Mouse (Mus musculus) left cerebral cortex, postnatal 36 days (tissue): ENCODE results near the gene Ak7. TPM values are rescaled to one million over a fixed set of nuclear protein-coding genes. Genes with fewer than 3 reads are reported as not detected.

Experiments
- total RNA-seq, 2 experiments: library from RNA; stranded (reverse); gene quantifications; 2 replicates each; pipeline ENCODE4 v1.2.3; 2021

Gene Ak7
- total RNA-seq, 2 experiments from 2014 or later = 0.41 to 0.62 TPM

Other genes starting within 250 kb of the Ak7 start
- gene Bdkrb2, start 142.8 kb upstream of the Ak7 start, total RNA-seq = under 1 TPM; 0.25 to 0.36 TPM
- not detected for gene Bdkrb1, start 102.9 kb upstream of the Ak7 start, total RNA-seq
- gene Gskip, start 21.1 kb upstream of the Ak7 start, total RNA-seq = 10 to 100 TPM; 22.6 to 25.1 TPM
- 10 to 100 TPM; 44.7 to 50.7 TPM for gene Atg2b, start 20.8 kb upstream of the Ak7 start, total RNA-seq
- gene Papola, start 78.7 kb downstream of the Ak7 start, total RNA-seq = 100 to 1,000 TPM; 122 to 164 TPM